Mouse (Mus musculus): ENCODE results near the gene Ccr7.

The Ccr7 gene

GRCm38 (mm10) chr11:99153767-99154753, 817 bp downstream of the Ccr7 start:
- DNase-seq (ENCODE audit: low spot score in 2 of 2) = no peak

DNA sequence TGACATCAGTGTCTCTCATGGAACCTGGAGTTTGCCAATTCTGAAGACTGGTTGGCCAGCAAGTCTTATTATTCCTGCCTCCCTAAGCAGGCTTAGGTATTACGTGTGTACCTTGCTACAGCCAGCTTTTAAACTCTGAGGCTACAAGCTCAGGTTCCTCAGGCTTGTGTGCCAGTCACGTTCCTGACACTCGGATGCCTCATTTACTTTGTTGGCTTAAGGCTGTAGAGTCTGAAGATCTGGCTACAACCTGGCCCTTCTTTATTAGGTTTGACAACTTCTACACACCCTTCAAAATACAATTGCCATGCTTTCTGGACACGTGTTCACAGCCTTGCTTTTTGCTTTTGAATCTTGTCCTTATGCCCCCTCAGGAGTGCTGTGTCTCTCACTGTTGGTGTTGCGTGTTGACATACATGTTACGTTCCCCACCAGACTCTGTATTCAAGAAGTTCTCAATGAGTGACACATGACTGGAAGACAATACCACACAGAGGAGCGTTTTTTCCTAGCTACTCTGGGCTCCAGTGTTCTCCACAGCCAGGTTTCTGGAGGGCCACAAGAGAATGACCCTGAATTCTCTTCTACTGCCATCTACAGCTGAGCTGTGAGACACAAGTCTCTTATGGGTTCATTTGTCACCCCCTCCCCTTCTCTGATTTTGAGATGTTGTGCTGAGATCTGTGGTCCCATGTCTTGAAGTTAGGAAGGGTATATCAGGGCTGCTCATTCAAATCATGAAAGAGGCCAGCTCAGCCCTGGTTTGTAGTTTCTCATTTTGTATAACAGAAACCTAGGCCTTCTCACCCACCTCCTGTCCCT, 2.3 kb downstream of the Ccr7 start:
- no peak for DNase-seq (ENCODE audit: low spot score in 2 of 2)

- DNase-seq (ENCODE audit: low spot score in 2 of 2) = no peak
Measured at GRCm38 (mm10) chr11:99151333-99151930, 3.4 kb downstream of the Ccr7 start.

GRCm38 (mm10) chr11:99150889-99151288, 4.0 kb downstream of the Ccr7 start:
- no peak for DNase-seq (ENCODE audit: low spot score in 2 of 2)

- DNase-seq (ENCODE audit: low spot score in 2 of 2) = peak; percentile 62 to 83
Measured at GRCm38 (mm10) chr11:99149898-99150757, 4.7 kb downstream of the Ccr7 start.

DNA sequence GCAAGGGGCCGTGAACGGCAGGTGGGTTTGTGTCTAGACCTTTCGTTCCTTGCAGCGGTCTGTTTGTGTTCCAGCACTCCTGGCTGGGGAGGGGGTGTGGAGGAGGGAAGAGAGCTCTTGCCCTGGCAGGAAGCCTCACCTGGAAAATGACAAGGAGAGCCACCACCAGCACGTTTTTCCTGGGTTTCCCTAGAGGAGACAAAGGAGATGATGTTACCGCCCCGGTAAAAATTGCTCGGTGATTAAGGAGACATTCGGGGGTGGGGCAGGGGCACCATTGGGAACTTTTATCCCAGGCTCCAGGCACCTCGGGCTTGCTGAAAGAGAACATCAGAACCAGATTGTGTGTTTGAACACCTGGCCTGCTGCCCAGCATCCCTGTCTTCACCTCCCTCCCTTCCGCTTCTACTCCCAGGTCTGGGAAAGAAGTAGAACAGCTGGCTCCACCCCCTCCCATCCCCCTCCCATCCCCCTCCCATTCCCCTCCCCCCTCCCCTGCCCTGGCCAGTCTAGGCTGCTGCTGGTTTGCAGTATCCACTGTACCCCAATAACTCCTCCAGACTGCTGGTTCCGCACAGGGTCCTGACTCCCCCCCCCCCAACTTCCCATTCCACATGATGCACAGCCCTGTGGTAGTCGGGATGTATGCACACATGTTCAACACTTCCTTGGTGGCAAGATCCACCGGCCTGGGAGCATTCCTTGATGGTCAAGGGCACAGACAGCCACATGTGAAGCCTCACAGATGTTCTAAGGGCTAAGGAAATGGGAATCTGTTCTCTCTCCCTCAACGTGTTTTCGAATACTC, 5.8 kb downstream of the Ccr7 start:
- no peak for DNase-seq (ENCODE audit: low spot score in 2 of 2)

DNA sequence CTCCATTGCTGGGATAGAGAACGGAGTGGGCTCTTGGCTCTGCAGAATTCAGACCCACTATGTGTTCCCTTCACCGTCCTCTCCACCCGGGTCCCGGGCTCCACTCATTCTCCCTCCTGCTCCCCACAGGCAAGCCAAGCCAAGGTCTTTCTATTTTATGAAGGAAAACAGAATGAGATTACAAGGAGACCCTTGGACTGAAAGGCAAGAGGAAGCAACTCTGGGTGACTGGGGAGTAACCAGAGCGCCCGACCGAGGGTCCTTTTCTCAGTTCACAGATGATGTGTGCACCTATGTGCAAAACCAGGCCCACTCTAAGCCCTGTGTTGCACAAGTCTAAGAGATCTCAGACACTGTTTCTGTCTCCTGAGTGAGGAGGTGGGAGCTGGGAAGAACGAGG, 6.5 kb downstream of the Ccr7 start:
- DNase-seq (ENCODE audit: low spot score in 2 of 2) = no peak

GRCm38 (mm10) chr11:99147920-99148289, 7.0 kb downstream of the Ccr7 start:
- DNase-seq (ENCODE audit: low spot score in 2 of 2) = no peak

DNA sequence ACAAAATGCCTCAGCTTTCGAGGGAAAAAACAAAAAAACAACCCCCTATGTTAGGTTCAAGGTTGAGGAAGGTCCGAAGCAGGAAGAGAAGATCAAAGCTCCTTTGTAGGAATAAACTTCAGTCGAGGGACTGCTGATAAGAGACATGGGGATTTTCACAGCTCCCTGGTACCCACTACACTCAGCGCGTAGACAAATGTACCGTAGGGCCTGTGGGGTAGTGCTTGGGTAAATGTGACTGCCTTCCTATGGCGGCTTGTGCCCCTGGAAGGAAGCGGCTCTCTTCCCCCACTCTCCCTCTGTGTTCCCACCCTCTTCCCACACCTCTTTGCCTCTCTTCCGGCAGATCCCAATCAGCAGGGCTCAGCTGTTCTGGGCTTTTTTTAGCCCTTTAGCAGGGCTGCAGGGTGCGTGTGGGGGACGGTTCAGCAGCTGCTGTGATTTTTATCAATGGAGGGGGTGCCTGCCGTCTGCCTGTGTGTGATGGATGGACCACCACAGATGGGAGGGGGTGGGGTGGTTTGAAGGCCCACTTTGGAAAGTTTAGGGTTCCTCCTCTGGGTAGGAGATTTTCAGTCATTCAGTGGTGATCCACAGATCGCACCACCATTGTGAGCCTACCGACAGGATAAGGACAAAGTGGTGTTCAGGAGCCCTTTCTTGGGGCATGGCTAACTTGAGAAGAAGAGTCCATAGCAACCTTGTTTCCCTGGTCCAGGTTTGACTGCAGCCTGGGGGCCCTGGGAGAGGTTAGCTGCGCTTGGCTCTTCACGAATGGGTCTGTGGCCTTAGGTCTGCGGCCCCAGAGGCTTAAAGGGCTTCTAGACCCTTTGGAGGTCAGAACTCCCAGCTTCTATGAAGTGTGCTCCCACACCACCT, 7.6 kb downstream of the Ccr7 start:
- peak; percentile 58 to 79 for DNase-seq (ENCODE audit: low spot score in 2 of 2)

GRCm38 (mm10) chr11:99146558-99146957, 8.3 kb downstream of the Ccr7 start:
- no peak for DNase-seq (ENCODE audit: low spot score in 2 of 2)

DNA sequence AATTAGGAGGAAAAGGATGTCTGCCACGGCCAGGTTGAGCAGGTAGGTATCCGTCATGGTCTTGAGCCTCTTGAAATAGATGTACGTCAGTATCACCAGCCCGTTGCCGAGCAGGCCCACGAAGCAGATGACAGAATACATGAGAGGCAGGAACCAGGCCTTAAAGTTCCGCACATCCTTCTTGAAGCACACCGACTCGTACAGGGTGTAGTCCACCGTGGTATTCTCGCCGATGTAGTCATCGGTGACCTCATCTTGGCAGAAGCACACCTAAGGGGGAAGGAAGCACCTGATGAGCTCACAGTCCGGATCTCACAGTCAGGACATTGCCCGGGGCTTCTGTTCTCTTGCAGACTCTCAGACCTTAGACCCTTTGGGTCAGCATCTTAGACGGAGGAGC, 9.1 kb downstream of the Ccr7 start:
- no peak for DNase-seq (ENCODE audit: low spot score in 2 of 2)

DNA sequence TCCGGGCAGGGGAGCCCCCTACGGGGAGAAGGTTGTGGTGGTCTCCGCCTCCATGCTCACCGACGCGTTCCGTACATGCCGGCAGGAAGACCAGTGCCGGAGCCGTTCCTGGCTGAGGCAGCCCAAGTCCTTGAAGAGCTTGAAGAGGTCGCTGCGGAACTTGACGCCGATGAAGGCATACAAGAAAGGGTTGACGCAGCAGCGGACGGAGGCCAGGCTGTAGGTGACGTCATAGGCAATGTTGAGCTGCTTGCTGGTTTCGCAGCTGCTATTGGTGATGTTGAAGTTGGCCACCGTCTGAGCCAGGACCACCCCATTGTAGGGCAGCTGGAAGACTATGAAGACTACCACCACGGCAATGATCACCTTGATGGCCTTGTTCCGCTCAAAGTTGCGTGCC, 9.9 kb downstream of the Ccr7 start:
- no peak for DNase-seq (ENCODE audit: low spot score in 2 of 2)

DNA sequence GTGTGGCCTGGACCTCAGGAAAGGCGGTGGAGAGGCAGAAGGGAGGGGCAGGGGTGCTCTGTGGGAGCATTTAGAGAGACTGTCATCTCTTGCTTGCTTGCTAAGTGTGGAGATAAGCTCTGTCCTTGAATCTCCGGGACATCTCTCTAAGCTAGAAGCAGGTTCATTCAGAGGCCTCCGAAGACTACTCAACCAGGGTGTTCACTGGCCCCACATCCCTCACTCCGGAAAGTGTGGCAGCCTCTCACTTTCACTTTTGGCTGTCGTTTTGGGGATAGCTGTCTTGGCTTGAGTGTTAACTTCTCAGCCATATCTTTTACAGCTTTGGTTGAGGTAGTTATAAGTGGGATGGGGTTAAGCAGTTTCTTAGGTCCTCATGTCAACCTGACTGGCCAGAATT, 10.4 kb downstream of the Ccr7 start:
- DNase-seq (ENCODE audit: low spot score in 2 of 2) = no peak

DNA sequence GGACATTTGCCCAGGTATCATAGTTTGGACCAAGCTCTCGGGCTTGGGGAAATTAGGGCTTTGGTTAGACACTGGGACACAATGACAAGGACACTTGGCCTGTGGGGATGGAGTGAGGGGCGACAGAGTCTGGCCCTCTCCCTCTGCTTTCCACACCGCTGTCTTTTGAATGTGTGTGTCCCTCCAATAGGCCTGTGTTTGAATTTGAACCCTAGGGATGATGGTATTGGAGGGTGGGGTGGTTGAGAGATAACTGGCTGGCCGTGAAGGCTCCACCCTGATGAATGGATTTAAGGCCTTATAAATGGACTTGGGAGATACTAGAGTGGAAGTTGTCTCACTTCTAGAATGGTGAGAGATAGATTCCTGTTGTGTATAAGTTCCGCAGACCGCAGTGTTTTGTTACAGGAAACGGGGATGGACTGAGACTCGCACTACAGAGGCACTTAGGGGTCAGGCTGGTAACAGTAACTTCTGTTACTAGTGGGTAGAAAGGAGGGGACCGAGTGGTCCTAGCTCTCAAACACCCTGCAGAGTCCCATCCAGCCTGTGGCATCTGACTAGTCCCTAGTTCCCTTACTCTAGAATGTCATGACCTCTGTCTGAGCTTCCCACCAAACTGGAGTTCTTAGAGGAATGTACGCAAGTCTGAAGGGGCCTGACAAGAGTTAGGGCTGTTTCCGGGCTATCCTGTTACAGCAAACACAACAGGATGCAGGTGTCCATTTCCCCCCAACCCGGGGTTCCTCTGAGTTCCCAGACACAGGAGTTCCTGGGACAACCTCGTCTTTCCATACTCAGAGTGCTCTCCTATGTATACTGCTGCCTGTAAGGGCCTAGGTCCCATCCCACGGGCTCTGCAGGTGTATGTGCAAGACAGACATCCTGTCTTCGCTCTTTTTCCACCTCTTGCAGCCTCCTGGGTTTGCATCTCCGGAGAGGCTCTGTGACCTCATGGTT, 11.5 kb downstream of the Ccr7 start:
- no peak for DNase-seq (ENCODE audit: low spot score in 2 of 2)

GRCm38 (mm10) chr11:99142493-99143095, 12.3 kb downstream of the Ccr7 start:
- no peak for DNase-seq (ENCODE audit: low spot score in 2 of 2)

GRCm38 (mm10) chr11:99142046-99142445, 12.8 kb downstream of the Ccr7 start:
- no peak for DNase-seq (ENCODE audit: low spot score in 2 of 2)

DNA sequence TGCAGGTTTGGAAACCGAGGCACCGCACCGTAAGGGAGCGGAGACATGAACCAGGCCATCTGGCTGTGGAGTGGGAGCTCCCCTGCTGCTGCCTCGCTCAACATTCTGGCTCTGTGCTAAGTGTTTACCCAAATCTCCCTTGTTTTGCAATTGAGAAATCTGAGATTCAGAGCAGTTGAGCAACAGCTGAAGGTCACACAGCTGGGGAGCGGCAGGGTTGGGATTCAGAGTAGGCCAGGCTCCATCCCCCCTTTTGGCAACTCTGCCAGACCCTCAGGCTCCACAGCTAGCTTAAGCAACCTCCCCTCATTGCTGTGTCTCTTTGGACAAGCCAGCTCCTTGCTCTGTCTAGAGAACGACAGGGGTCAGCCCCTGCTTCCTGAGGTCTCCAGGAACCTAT, 13.3 kb downstream of the Ccr7 start:
- DNase-seq (ENCODE audit: low spot score in 2 of 2) = no peak

- DNase-seq (ENCODE audit: low spot score in 2 of 2) = no peak
Measured at GRCm38 (mm10) chr11:99138976-99139375, 15.9 kb downstream of the Ccr7 start.
